Mouse (Mus musculus): ENCODE data around the gene Pdgfa. TPM values are rescaled to one million over a fixed set of nuclear protein-coding genes. Genes with fewer than 3 reads are reported as not detected.

Gene Pdgfa
- 42.5 TPM for polyA plus RNA-seq (2015; fragmentation: Illumina TruSeq; extraction: RNeasy Lipid Tissue Mini Kit (QIAGEN cat#74804); ENCODE audit: low read depth, low replicate concordance)

DNA sequence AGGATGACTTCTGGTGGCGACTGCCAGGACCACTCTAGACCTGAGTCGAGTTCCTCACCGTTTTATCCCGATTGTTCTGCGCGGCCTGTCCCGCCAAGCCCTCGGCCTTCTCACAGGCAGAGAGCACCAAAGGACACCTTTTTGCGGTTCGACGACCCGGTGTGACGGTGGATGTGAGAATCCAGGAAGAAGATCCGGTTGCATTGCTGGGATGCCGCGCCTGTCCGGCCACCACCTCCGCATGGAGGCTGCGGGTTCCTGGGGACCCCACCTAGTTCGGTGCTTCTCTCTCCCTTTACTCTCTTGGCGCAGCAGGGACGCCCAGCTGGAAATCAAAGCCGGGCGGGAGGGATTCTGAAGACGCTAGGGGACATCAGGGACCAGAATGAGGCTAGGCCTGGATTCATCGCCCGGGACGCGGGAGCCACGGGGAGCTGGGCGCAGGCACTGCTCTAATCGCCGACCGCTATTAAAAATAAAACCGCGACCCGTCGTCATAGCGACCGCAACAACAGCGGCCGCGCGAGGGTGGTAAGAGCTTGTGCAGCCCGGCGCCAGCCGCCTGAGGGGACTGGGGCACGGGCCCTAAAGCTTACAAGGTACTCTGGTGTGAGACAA, at the start of gene Pdgfa:
Pdgfa (minus strand) TSS at position 200 of the 618 bp plus-strand sequence.

Other genes starting within 250 kb of the Pdgfa start
- gene Fam20c, start 242.9 kb downstream of the Pdgfa start, polyA plus RNA-seq (2015; fragmentation: Illumina TruSeq; extraction: RNeasy Lipid Tissue Mini Kit (QIAGEN cat#74804); ENCODE audit: low read depth, low replicate concordance), result 35.5 TPM
- gene Gm5294, start 177.3 kb downstream of the Pdgfa start, polyA plus RNA-seq (2015; fragmentation: Illumina TruSeq; extraction: RNeasy Lipid Tissue Mini Kit (QIAGEN cat#74804); ENCODE audit: low read depth, low replicate concordance), result not detected
- gene Prkar1b, start 152.6 kb upstream of the Pdgfa start, polyA plus RNA-seq (2015; fragmentation: Illumina TruSeq; extraction: RNeasy Lipid Tissue Mini Kit (QIAGEN cat#74804); ENCODE audit: low read depth, low replicate concordance), result 701 TPM
- 4.3 TPM for gene Dnaaf5, start 152.9 kb upstream of the Pdgfa start, polyA plus RNA-seq (2015; fragmentation: Illumina TruSeq; extraction: RNeasy Lipid Tissue Mini Kit (QIAGEN cat#74804); ENCODE audit: low read depth, low replicate concordance)
- 73.2 TPM for gene Sun1, start 203.3 kb upstream of the Pdgfa start, polyA plus RNA-seq (2015; fragmentation: Illumina TruSeq; extraction: RNeasy Lipid Tissue Mini Kit (QIAGEN cat#74804); ENCODE audit: low read depth, low replicate concordance)

Measured in brain, adult 10 weeks (tissue).